Mouse (Mus musculus): ENCODE results near the gene Gm6803.
"Not testable (repeated sequence)": the region's sequence is repeated elsewhere in the genome, so short reads cannot be mapped to it uniquely, and the experiment has no call there.

Gm6803 gene

DNA sequence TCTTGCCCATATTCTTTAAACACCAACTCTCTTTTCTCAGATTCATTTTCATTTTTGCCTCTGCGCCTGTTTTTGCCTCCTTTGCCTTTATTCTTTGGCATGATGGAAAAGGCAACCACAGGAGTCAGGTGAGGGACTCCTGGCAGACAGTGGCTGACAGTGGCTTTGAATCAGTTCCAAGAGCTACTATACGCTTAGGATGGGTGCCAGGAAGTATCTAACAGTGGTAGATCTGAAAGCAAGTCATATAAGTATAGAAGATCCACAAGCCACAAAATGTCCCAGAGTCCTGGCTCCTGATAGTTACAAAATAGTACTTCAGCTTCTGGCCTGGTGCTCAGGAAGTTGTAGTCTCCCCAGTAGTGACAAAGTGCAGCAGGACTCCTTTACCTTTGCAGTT lies at the start of gene Gm6803:
Gene Gm6803 (minus strand): TSS at position 101 of the 400 bp plus-strand sequence.
- not testable (repeated sequence) for DNase-seq

GRCm38 (mm10) chr12:88045226-88045625 lies 26.7 kb upstream of the Gm6803 start:
- DNase-seq, result not testable (repeated sequence)

GRCm38 (mm10) chr12:88039703-88040102 lies 21.1 kb upstream of the Gm6803 start:
- DNase-seq, result not testable (repeated sequence)

DNA sequence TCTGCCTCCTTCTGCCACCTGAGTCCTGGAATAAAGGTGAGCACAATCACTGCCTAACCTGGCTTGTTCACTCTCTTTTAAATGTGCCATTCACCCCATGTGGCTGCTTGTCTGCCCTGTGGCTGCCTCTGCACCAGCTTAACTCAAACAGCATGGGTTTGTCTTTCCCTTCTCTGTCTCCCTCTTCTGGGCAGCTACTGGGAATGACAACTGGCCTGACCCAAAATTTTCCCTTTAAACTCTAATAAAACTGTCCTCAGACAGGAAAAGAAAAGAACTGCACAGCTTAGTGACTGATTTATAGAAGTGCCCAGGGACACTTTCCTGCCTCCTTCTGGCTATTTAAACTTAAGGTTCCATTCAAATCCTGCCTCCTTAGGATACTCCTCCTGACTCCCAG lies 20.5 kb upstream of the Gm6803 start:
- DNase-seq, result not testable (repeated sequence)

DNA sequence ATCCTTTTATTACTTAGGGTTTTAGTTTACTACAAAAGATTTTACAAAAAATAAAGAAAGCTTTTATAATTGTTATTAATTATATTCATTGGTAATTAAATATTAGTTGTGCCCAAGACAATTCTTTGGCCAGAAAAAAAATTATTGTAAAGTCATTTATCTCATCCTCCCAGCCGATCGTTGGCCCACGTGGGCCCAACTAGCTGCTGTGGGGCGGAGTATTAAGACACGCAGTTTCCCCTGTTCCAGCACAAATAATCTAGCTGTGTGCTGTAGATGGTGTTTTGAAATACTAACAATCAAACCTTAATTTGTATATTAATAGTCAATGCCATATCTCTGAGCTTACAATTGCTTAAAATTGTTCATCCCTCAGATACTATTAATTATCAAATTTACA lies 13.7 kb upstream of the Gm6803 start:
- DNase-seq, result not testable (repeated sequence)

DNA sequence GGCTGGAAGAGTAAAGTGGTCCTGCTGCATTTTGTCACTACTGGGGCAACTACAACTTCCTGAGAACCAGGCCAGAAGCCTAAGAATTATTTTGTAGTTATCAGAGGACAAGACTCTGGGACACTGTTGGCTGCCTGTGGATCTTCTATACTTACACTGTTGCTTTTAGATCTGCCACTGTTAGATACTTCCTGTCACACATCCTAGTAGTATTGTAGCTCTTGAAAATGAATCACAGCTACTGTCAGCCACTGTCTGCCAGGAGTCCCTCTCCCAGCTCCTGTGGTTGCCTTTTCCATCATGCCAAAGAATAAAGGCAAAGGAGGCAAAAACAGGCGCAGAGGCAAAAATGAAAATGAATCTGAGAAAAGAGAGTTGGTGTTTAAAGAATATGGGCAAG lies 8.1 kb upstream of the Gm6803 start, which contains the start of gene Gm2056:
Gene Gm2056 (plus strand): TSS at position 301 of the 400 bp plus-strand sequence.
- DNase-seq, result not testable (repeated sequence)

GRCm38 (mm10) chr12:88011548-88011947 lies 7.0 kb downstream of the Gm6803 start, which contains the start of gene Gm2075:
Gm2075 (plus strand) TSS chr12:88011848.
- not testable (repeated sequence) for DNase-seq

DNA sequence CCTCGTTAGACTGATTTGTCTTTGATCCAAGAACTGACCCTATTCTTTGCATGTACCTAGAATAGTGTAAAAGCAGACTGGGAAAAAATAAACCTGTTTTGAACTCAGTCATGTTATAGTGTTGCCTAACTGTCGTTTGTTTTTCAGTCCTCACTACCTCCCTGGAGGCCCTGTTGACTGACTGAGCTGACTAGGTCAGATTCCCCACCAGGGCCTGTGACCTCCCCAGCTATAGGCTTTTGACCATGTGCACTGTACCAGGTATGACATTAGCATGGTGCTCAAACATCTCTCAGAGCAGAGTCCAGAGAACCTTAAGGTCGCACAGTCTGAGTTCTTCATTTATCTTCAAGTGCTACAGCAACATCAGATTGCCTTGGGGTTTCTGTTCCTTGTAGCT lies 14.5 kb downstream of the Gm6803 start:
- DNase-seq, result not testable (repeated sequence)

DNA sequence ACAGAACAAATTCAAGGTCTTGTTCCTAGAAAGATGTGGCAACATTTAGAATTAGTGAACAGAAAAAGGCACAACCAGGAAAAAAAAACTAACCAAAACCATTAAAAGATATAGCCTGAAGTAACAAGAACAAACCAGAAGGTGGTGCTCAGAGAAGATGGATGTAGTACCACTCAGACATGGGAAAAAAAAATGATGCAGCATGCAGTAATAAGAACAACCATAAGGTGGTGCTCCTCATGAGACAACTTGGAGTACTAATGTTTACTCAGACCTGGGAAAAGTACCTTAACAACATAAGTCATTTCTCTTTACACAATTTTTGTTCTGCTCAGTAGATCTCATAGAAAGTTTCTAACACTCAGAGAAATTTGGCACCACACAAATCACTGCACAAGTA lies 34.6 kb downstream of the Gm6803 start:
- DNase-seq, result not testable (repeated sequence)
